Mouse (Mus musculus) thymus, postnatal 25 days (tissue): ENCODE measurements around the gene Ctag2.

Experiments
- DNase-seq: peaks from one replicate; pipeline ENCODE4 v3.0.0; 2022

The Ctag2 gene

DNA sequence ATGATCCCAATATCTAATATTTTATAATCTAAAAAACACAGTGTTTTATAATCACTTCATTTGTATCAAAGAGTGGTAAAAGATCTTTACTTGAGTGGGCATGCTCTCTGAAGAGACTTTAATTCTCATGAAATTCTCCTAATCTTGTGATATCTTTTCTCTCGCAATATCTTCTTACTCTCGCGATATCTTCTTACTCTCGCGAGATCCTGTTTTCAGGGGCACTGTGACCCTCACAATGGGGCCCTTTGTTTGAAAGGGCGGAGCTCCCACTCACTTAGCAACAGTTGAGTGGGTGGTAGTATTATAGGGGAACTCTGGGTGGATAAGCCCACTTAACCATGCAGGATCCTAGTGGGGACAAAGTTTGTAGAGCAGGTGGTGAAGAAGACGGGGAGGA, at the start of gene Ctag2:
Ctag2 (plus strand) TSS at position 301 of the 400 bp plus-strand sequence.
- DNase-seq = no peak
